Mouse (Mus musculus): Measurements from ENCODE around the gene Gm20388. TPM values are rescaled to one million over a fixed set of nuclear protein-coding genes. Genes with fewer than 3 reads are reported as not detected.

The Gm20388 gene
- polyA plus RNA-seq, 1 experiment: 0.36 TPM

- Histone ChIP-seq H3K27me3 (ENCODE audit: control insufficient read depth) (peaks cover 21% of the 10 kb centered on the region), H3K4me1 (ENCODE audit: control insufficient read depth) (no peaks in the 10 kb centered on the region), H3K4me3 (replicated peaks) (no peak overlapping the region), H3K36me3 (ENCODE audit: control insufficient read depth) (no peaks in the 10 kb centered on the region), H3K9me3 (ENCODE audit: control insufficient read depth, low read length) (no peaks in the 10 kb centered on the region)
- TF ChIP-seq GATA1 (IDR thresholded peaks at IDR 0.05; ENCODE audit: low read length): no peak
- no peak for TF ChIP-seq TAL1 (IDR thresholded peaks at IDR 0.05; ENCODE audit: low read length)
These were observed 2314.0 kb downstream of the Gm20388 start for GRCm38 (mm10) chr8:122224650-122225022.

GRCm38 (mm10) chr8:122225446-122225845, 2314.8 kb downstream of the Gm20388 start:
- Histone ChIP-seq H3K9me3 (ENCODE audit: control insufficient read depth, low read length) (peaks cover 1% of the 10 kb centered on the region; the same call in 1 of the 2 replicates), H3K27me3 (ENCODE audit: control insufficient read depth) (peaks cover 30% of the 10 kb centered on the region), H3K36me3 (ENCODE audit: control insufficient read depth) (no peaks in the 10 kb centered on the region), H3K4me1 (ENCODE audit: control insufficient read depth) (no peaks in the 10 kb centered on the region), H3K4me3 (replicated peaks) (no peak overlapping the region)
- TF ChIP-seq GATA1 (IDR thresholded peaks at IDR 0.05; ENCODE audit: low read length): no peak
- TF ChIP-seq TAL1 (IDR thresholded peaks at IDR 0.05; ENCODE audit: low read length): no peak

- H3K4me3 ChIP-seq (replicated peaks): no peak overlapping the region
- H3K36me3 ChIP-seq (ENCODE audit: control insufficient read depth): no peaks in the 10 kb centered on the region
- peaks cover 49% of the 10 kb centered on the region for H3K27me3 ChIP-seq (ENCODE audit: control insufficient read depth)
- H3K4me1 ChIP-seq (ENCODE audit: control insufficient read depth): no peaks in the 10 kb centered on the region
- TF ChIP-seq TAL1 (IDR thresholded peaks at IDR 0.05; ENCODE audit: low read length) (no peak), GATA1 (IDR thresholded peaks at IDR 0.05; ENCODE audit: low read length) (no peak)
- H3K9me3 ChIP-seq (ENCODE audit: control insufficient read depth, low read length): peaks cover 3% of the 10 kb centered on the region; the same call in 1 of the 2 replicates
These were observed 2316.7 kb downstream of the Gm20388 start for GRCm38 (mm10) chr8:122227345-122227744.

- H3K36me3 ChIP-seq (ENCODE audit: control insufficient read depth): no peaks in the 10 kb centered on the region
- no peaks in the 10 kb centered on the region for H3K4me1 ChIP-seq (ENCODE audit: control insufficient read depth)
- H3K9me3 ChIP-seq (ENCODE audit: control insufficient read depth, low read length): peaks cover 3% of the 10 kb centered on the region; the same call in 1 of the 2 replicates
- H3K4me3 ChIP-seq (replicated peaks): no peak overlapping the region
- H3K27me3 ChIP-seq (ENCODE audit: control insufficient read depth): peaks cover 63% of the 10 kb centered on the region
- no peak for TF ChIP-seq TAL1 (IDR thresholded peaks at IDR 0.05; ENCODE audit: low read length)
- no peak for TF ChIP-seq GATA1 (IDR thresholded peaks at IDR 0.05; ENCODE audit: low read length)
These were observed 2318.3 kb downstream of the Gm20388 start for GRCm38 (mm10) chr8:122228792-122229575.

- no peaks in the 10 kb centered on the region for H3K36me3 ChIP-seq (ENCODE audit: control insufficient read depth)
- H3K27me3 ChIP-seq (ENCODE audit: control insufficient read depth): peaks cover 68% of the 10 kb centered on the region
- TF ChIP-seq GATA1 (IDR thresholded peaks at IDR 0.05; ENCODE audit: low read length) (no peak), TAL1 (IDR thresholded peaks at IDR 0.05; ENCODE audit: low read length) (no peak)
- H3K4me1 ChIP-seq (ENCODE audit: control insufficient read depth): no peaks in the 10 kb centered on the region
- H3K4me3 ChIP-seq (replicated peaks): no peak overlapping the region
- H3K9me3 ChIP-seq (ENCODE audit: control insufficient read depth, low read length): peaks cover 3% of the 10 kb centered on the region; the same call in 1 of the 2 replicates
These were observed 2319.4 kb downstream of the Gm20388 start for GRCm38 (mm10) chr8:122229819-122230711.

GRCm38 (mm10) chr8:122230712-122231337, 2320.2 kb downstream of the Gm20388 start:
- Histone ChIP-seq H3K4me1 (ENCODE audit: control insufficient read depth) (no peaks in the 10 kb centered on the region), H3K27me3 (ENCODE audit: control insufficient read depth) (peaks cover 68% of the 10 kb centered on the region), H3K4me3 (replicated peaks) (no peak overlapping the region), H3K36me3 (ENCODE audit: control insufficient read depth) (no peaks in the 10 kb centered on the region), H3K9me3 (ENCODE audit: control insufficient read depth, low read length) (peaks cover 3% of the 10 kb centered on the region; the same call in 1 of the 2 replicates)
- TF ChIP-seq TAL1 (IDR thresholded peaks at IDR 0.05; ENCODE audit: low read length) (no peak), GATA1 (IDR thresholded peaks at IDR 0.05; ENCODE audit: low read length) (no peak)

GRCm38 (mm10) chr8:122234055-122234454, 2323.4 kb downstream of the Gm20388 start:
- H3K36me3 ChIP-seq (ENCODE audit: control insufficient read depth): no peaks in the 10 kb centered on the region
- peaks cover 3% of the 10 kb centered on the region; the same call in 1 of the 2 replicates for H3K9me3 ChIP-seq (ENCODE audit: control insufficient read depth, low read length)
- no peaks in the 10 kb centered on the region for H3K4me1 ChIP-seq (ENCODE audit: control insufficient read depth)
- TF ChIP-seq TAL1 (IDR thresholded peaks at IDR 0.05; ENCODE audit: low read length): no peak
- TF ChIP-seq GATA1 (IDR thresholded peaks at IDR 0.05; ENCODE audit: low read length): no peak
- H3K4me3 ChIP-seq (replicated peaks): no peak overlapping the region
- H3K27me3 ChIP-seq (ENCODE audit: control insufficient read depth): peaks cover 54% of the 10 kb centered on the region

GRCm38 (mm10) chr8:122236521-122236920, 2325.9 kb downstream of the Gm20388 start:
- no peak for TF ChIP-seq GATA1 (IDR thresholded peaks at IDR 0.05; ENCODE audit: low read length)
- TF ChIP-seq TAL1 (IDR thresholded peaks at IDR 0.05; ENCODE audit: low read length): no peak
- peaks cover 29% of the 10 kb centered on the region for H3K27me3 ChIP-seq (ENCODE audit: control insufficient read depth)

More at GRCm38 (mm10) chr8:122236521-122236920, 2325.9 kb downstream of the Gm20388 start:
- H3K9me3 ChIP-seq (ENCODE audit: control insufficient read depth, low read length): no peaks in the 10 kb centered on the region
- H3K4me3 ChIP-seq (replicated peaks): no peak overlapping the region
- H3K4me1 ChIP-seq (ENCODE audit: control insufficient read depth): no peaks in the 10 kb centered on the region
- no peaks in the 10 kb centered on the region for H3K36me3 ChIP-seq (ENCODE audit: control insufficient read depth)

Measured in erythroblast, embryonic 14.5 days (primary cell).